Mouse (Mus musculus): ENCODE measurements around the gene Sfpq. TPM values are rescaled to one million over a fixed set of nuclear protein-coding genes. Genes with fewer than 3 reads are reported as not detected.
"Not testable (repeated sequence)": the region's sequence is repeated elsewhere in the genome, so short reads cannot be mapped to it uniquely, and the experiment has no call there.

Gene Sfpq
- 92.4 and 105 TPM in 2 replicates for polyA plus RNA-seq (2014; fragmentation: Nextera tagmentation; extraction: Ambion mirVana)

- Histone ChIP-seq H3K27me3 (replicated peaks; ENCODE audit: control insufficient read depth, insufficient read depth, low read length) (no peaks in the 10 kb centered on the region), H3K27ac (replicated peaks; ENCODE audit: low read depth, low read length) (peak within 1 kb of the TSS; percentile 99), H3K4me2 (ENCODE audit: low read depth, low read length) (peak within 1 kb of the TSS; percentile 93), H3K9ac (ENCODE audit: low read depth, low read length) (peak within 1 kb of the TSS; percentile 100), H3K36me3 (ENCODE audit: control insufficient read depth, insufficient read depth, low read length) (peaks cover 40% of the 10 kb centered on the region), H3K4me1 (ENCODE audit: control insufficient read depth, insufficient read depth, low read length) (peaks cover 6% of the 10 kb centered on the region), H3K4me3 (ENCODE audit: low read depth, low read length) (peak within 1 kb of the TSS; percentile 100), H3K9me3 (ENCODE audit: control insufficient read depth, low read length) (no peaks in the 10 kb centered on the region)
- WGBS: under 1% methylated on average over 42 of the region's 87 CpGs
- peak; percentile 96 for ATAC-seq (ENCODE audit: low read depth)
- DNase-seq (ENCODE audit: low spot score): peak; percentile 99
Observed at GRCm38 (mm10) chr4:127021151-127021945, at the start of gene Sfpq. Gene Sfpq, plus strand, starts transcription at chr4:127021324.

- Histone ChIP-seq H3K27me3 (replicated peaks; ENCODE audit: control insufficient read depth, insufficient read depth, low read length) (no peaks in the 10 kb centered on the region), H3K27ac (replicated peaks; ENCODE audit: low read depth, low read length) (no peak overlapping the region), H3K4me3 (ENCODE audit: low read depth, low read length) (no peak overlapping the region), H3K9ac (ENCODE audit: low read depth, low read length) (no peak overlapping the region), H3K9me3 (ENCODE audit: control insufficient read depth, low read length) (no peaks in the 10 kb centered on the region), H3K4me2 (ENCODE audit: low read depth, low read length) (no peak overlapping the region), H3K4me1 (ENCODE audit: control insufficient read depth, insufficient read depth, low read length) (no peaks in the 10 kb centered on the region), H3K36me3 (ENCODE audit: control insufficient read depth, insufficient read depth, low read length) (no peaks in the 10 kb centered on the region)
- ATAC-seq (ENCODE audit: low read depth) (no peak), DNase-seq (ENCODE audit: low spot score) (no peak)
Observed at GRCm38 (mm10) chr4:126977467-126977866, 43.7 kb upstream of the Sfpq start.

- Histone ChIP-seq H3K36me3 (ENCODE audit: control insufficient read depth, insufficient read depth, low read length) (no peaks in the 10 kb centered on the region), H3K9me3 (ENCODE audit: control insufficient read depth, low read length) (no peaks in the 10 kb centered on the region), H3K4me3 (ENCODE audit: low read depth, low read length) (no peak overlapping the region), H3K4me1 (ENCODE audit: control insufficient read depth, insufficient read depth, low read length) (no peaks in the 10 kb centered on the region), H3K27me3 (replicated peaks; ENCODE audit: control insufficient read depth, insufficient read depth, low read length) (no peaks in the 10 kb centered on the region), H3K4me2 (ENCODE audit: low read depth, low read length) (no peak overlapping the region), H3K9ac (ENCODE audit: low read depth, low read length) (no peak overlapping the region), H3K27ac (replicated peaks; ENCODE audit: low read depth, low read length) (no peak overlapping the region)
- 72% methylated on average over 3 of the region's 3 CpGs for WGBS
- DNase-seq (ENCODE audit: low spot score): peak; percentile 19
- ATAC-seq (ENCODE audit: low read depth): no peak
Observed at GRCm38 (mm10) chr4:126978706-126979105, 42.4 kb upstream of the Sfpq start.

GRCm38 (mm10) chr4:126983321-126983720 is 37.8 kb upstream of the Sfpq start:
- ATAC-seq (ENCODE audit: low read depth) (no peak), DNase-seq (ENCODE audit: low spot score) (no peak)
- no peak overlapping the region for H3K9ac ChIP-seq (ENCODE audit: low read depth, low read length)
- H3K4me3 ChIP-seq (ENCODE audit: low read depth, low read length): no peak overlapping the region
- no peaks in the 10 kb centered on the region for H3K27me3 ChIP-seq (replicated peaks; ENCODE audit: control insufficient read depth, insufficient read depth, low read length)
- no peak overlapping the region for H3K27ac ChIP-seq (replicated peaks; ENCODE audit: low read depth, low read length)
- no peak overlapping the region for H3K4me2 ChIP-seq (ENCODE audit: low read depth, low read length)
- H3K36me3 ChIP-seq (ENCODE audit: control insufficient read depth, insufficient read depth, low read length): no peaks in the 10 kb centered on the region
- 70% methylated on average over 3 of the region's 3 CpGs for WGBS
- no peaks in the 10 kb centered on the region for H3K9me3 ChIP-seq (ENCODE audit: control insufficient read depth, low read length)
- H3K4me1 ChIP-seq (ENCODE audit: control insufficient read depth, insufficient read depth, low read length): no peaks in the 10 kb centered on the region

- not testable (repeated sequence) for DNase-seq (ENCODE audit: low spot score); H3K27me3 ChIP-seq (replicated peaks; ENCODE audit: control insufficient read depth, insufficient read depth, low read length); H3K9me3 ChIP-seq (ENCODE audit: control insufficient read depth, low read length); H3K36me3 ChIP-seq (ENCODE audit: control insufficient read depth, insufficient read depth, low read length); H3K4me1 ChIP-seq (ENCODE audit: control insufficient read depth, insufficient read depth, low read length); H3K9ac ChIP-seq (ENCODE audit: low read depth, low read length); ATAC-seq (ENCODE audit: low read depth); H3K4me3 ChIP-seq (ENCODE audit: low read depth, low read length); H3K27ac ChIP-seq (replicated peaks; ENCODE audit: low read depth, low read length); H3K4me2 ChIP-seq (ENCODE audit: low read depth, low read length)
- 78% methylated on average over 12 of the region's 13 CpGs for WGBS
Observed at GRCm38 (mm10) chr4:126983736-126984525, 37.2 kb upstream of the Sfpq start.

- no peak for ATAC-seq (ENCODE audit: low read depth)
- Histone ChIP-seq H3K36me3 (ENCODE audit: control insufficient read depth, insufficient read depth, low read length) (no peaks in the 10 kb centered on the region), H3K9me3 (ENCODE audit: control insufficient read depth, low read length) (no peaks in the 10 kb centered on the region), H3K4me3 (ENCODE audit: low read depth, low read length) (no peak overlapping the region), H3K4me1 (ENCODE audit: control insufficient read depth, insufficient read depth, low read length) (no peaks in the 10 kb centered on the region), H3K9ac (ENCODE audit: low read depth, low read length) (no peak overlapping the region), H3K27me3 (replicated peaks; ENCODE audit: control insufficient read depth, insufficient read depth, low read length) (no peaks in the 10 kb centered on the region), H3K4me2 (ENCODE audit: low read depth, low read length) (no peak overlapping the region), H3K27ac (replicated peaks; ENCODE audit: low read depth, low read length) (no peak overlapping the region)
- no peak for DNase-seq (ENCODE audit: low spot score)
- WGBS: 80% methylated on average over 5 of the region's 5 CpGs
Observed at GRCm38 (mm10) chr4:126986768-126987167, 34.4 kb upstream of the Sfpq start.

- no peaks in the 10 kb centered on the region for H3K36me3 ChIP-seq (ENCODE audit: control insufficient read depth, insufficient read depth, low read length)
- H3K4me1 ChIP-seq (ENCODE audit: control insufficient read depth, insufficient read depth, low read length): no peaks in the 10 kb centered on the region
- H3K27me3 ChIP-seq (replicated peaks; ENCODE audit: control insufficient read depth, insufficient read depth, low read length): no peaks in the 10 kb centered on the region
- no peak overlapping the region for H3K27ac ChIP-seq (replicated peaks; ENCODE audit: low read depth, low read length)
- no peak overlapping the region for H3K4me3 ChIP-seq (ENCODE audit: low read depth, low read length)
- H3K4me2 ChIP-seq (ENCODE audit: low read depth, low read length): no peak overlapping the region
- no peaks in the 10 kb centered on the region for H3K9me3 ChIP-seq (ENCODE audit: control insufficient read depth, low read length)
- 65% methylated on average over 4 of the region's 4 CpGs for WGBS
- no peak overlapping the region for H3K9ac ChIP-seq (ENCODE audit: low read depth, low read length)
- ATAC-seq (ENCODE audit: low read depth) (no peak), DNase-seq (ENCODE audit: low spot score) (no peak)
Observed at GRCm38 (mm10) chr4:126988503-126988902, 32.6 kb upstream of the Sfpq start.

GRCm38 (mm10) chr4:126990553-126990952 is 30.6 kb upstream of the Sfpq start:
- no peaks in the 10 kb centered on the region for H3K4me1 ChIP-seq (ENCODE audit: control insufficient read depth, insufficient read depth, low read length)
- H3K36me3 ChIP-seq (ENCODE audit: control insufficient read depth, insufficient read depth, low read length): no peaks in the 10 kb centered on the region
- DNase-seq (ENCODE audit: low spot score) (no peak), ATAC-seq (ENCODE audit: low read depth) (no peak)
- H3K4me3 ChIP-seq (ENCODE audit: low read depth, low read length): no peak overlapping the region
- H3K9ac ChIP-seq (ENCODE audit: low read depth, low read length): no peak overlapping the region
- H3K4me2 ChIP-seq (ENCODE audit: low read depth, low read length): no peak overlapping the region
- H3K27me3 ChIP-seq (replicated peaks; ENCODE audit: control insufficient read depth, insufficient read depth, low read length): no peaks in the 10 kb centered on the region
- no peaks in the 10 kb centered on the region for H3K9me3 ChIP-seq (ENCODE audit: control insufficient read depth, low read length)
- no peak overlapping the region for H3K27ac ChIP-seq (replicated peaks; ENCODE audit: low read depth, low read length)
